Mouse (Mus musculus) natural killer cell, adult 2 months (primary cell): ENCODE data around the gene Kif13a.
A peak's percentile ranks its signal among the peaks of the same experiment; 100 is the strongest.

Experiments
- DNase-seq, 2 experiments: peaks; one replicate each; pipeline ENCODE4 v3.0.0; 2022; ENCODE audit warnings: low spot score in 2 of 2

Kif13a gene

GRCm38 (mm10) chr13:46929719-46930658, at the start of gene Kif13a:
TSS of gene Kif13a (minus strand) at chr13:46929867.
- DNase-seq: peak; percentile 1 to 44

- DNase-seq: no peak
These were observed 46.9 kb upstream of the Kif13a start for GRCm38 (mm10) chr13:46976532-46976931.

- DNase-seq: no peak
These were observed 46.3 kb upstream of the Kif13a start for GRCm38 (mm10) chr13:46975930-46976329.

GRCm38 (mm10) chr13:46975031-46975551, 45.4 kb upstream of the Kif13a start:
- no peak for DNase-seq

GRCm38 (mm10) chr13:46970286-46970945, 40.7 kb upstream of the Kif13a start:
- no peak for DNase-seq

GRCm38 (mm10) chr13:46968626-46969025, 39.0 kb upstream of the Kif13a start:
- DNase-seq: no peak

GRCm38 (mm10) chr13:46967308-46967707, 37.6 kb upstream of the Kif13a start:
- DNase-seq: no peak

GRCm38 (mm10) chr13:46960878-46961474, 31.3 kb upstream of the Kif13a start:
- DNase-seq: no peak

GRCm38 (mm10) chr13:46959139-46959538, 29.5 kb upstream of the Kif13a start:
- no peak for DNase-seq

- DNase-seq: no peak
These were observed 21.5 kb upstream of the Kif13a start for GRCm38 (mm10) chr13:46951212-46951611.

- DNase-seq: no peak
These were observed 20.1 kb upstream of the Kif13a start for GRCm38 (mm10) chr13:46949741-46950140.

GRCm38 (mm10) chr13:46948027-46948426, 18.4 kb upstream of the Kif13a start:
- no peak for DNase-seq

- DNase-seq: no peak
These were observed 16.4 kb upstream of the Kif13a start for GRCm38 (mm10) chr13:46946041-46946440.

- DNase-seq: no peak
These were observed 15.6 kb upstream of the Kif13a start for GRCm38 (mm10) chr13:46945256-46945655.

GRCm38 (mm10) chr13:46943294-46943693, 13.6 kb upstream of the Kif13a start:
- DNase-seq: no peak

GRCm38 (mm10) chr13:46934116-46934515, 4.4 kb upstream of the Kif13a start:
- no peak for DNase-seq

- no peak for DNase-seq
These were observed 3.2 kb upstream of the Kif13a start for GRCm38 (mm10) chr13:46932846-46933245.

- DNase-seq: no peak
These were observed 2.4 kb upstream of the Kif13a start for GRCm38 (mm10) chr13:46932049-46932448.

GRCm38 (mm10) chr13:46930659-46931046, 986 bp upstream of the Kif13a start:
- DNase-seq: peak; percentile 41 to 54

GRCm38 (mm10) chr13:46928961-46929691, 541 bp downstream of the Kif13a start:
- peak in 1 of 2 experiments; percentile 4 for DNase-seq

GRCm38 (mm10) chr13:46928404-46928803, 1.3 kb downstream of the Kif13a start:
- no peak for DNase-seq

GRCm38 (mm10) chr13:46925671-46926070, 4.0 kb downstream of the Kif13a start:
- DNase-seq: no peak
